Mouse (Mus musculus): ENCODE data around the gene Kdsr. TPM values are rescaled to one million over a fixed set of nuclear protein-coding genes. Genes with fewer than 3 reads are reported as not detected.
"Not testable (repeated sequence)": the region's sequence is repeated elsewhere in the genome, so short reads cannot be mapped to it uniquely, and the experiment has no call there.

Gene Kdsr
- total RNA-seq, 2 experiments from 2014 or later: 3.1 to 4.7 TPM

GRCm38 (mm10) chr1:106742980-106743379 lies 16.5 kb downstream of the Kdsr start:
- intact Hi-C loops (cut with DNase I): no loop called here
- DNase-seq: no peak

- DNase-seq: no peak
- intact Hi-C loops (cut with DNase I): no loop called here
Observed at GRCm38 (mm10) chr1:106740735-106741134, 18.8 kb downstream of the Kdsr start.

GRCm38 (mm10) chr1:106739810-106740209 lies 19.7 kb downstream of the Kdsr start:
- DNase-seq: no peak
- intact Hi-C loops (cut with DNase I): loop anchor here (5.0 kb wide), 1 partner anchor 313 kb away; no protein-coding TSS in a partner anchor

- DNase-seq: no peak
- intact Hi-C loops (cut with DNase I): loop anchor here (5.0 kb wide), 1 partner anchor 311 kb away; no protein-coding TSS in a partner anchor
Observed at GRCm38 (mm10) chr1:106738092-106738491, 21.4 kb downstream of the Kdsr start.

GRCm38 (mm10) chr1:106736211-106736610 lies 23.3 kb downstream of the Kdsr start:
- intact Hi-C loops (cut with DNase I): loop anchor here (5.0 kb wide), 1 partner anchor 309 kb away; no protein-coding TSS in a partner anchor
- no peak for DNase-seq

GRCm38 (mm10) chr1:106735586-106735985 lies 23.9 kb downstream of the Kdsr start:
- DNase-seq: no peak
- intact Hi-C loops (cut with DNase I): loop anchor here (5.0 kb wide), 1 partner anchor 308 kb away; no protein-coding TSS in a partner anchor

- intact Hi-C loops (cut with DNase I): no loop called here
- DNase-seq: no peak
Observed at GRCm38 (mm10) chr1:106722061-106722460, 37.5 kb downstream of the Kdsr start.

GRCm38 (mm10) chr1:106717736-106718135 lies 41.8 kb downstream of the Kdsr start:
- intact Hi-C loops (cut with DNase I): loop anchor here (2.0 to 5.0 kb wide), 3 partner anchors 175 to 290 kb away; no protein-coding TSS in a partner anchor
- DNase-seq: not testable (repeated sequence)

GRCm38 (mm10) chr1:106717071-106717601 lies 42.4 kb downstream of the Kdsr start:
- intact Hi-C loops (cut with DNase I): loop anchor here (2.0 to 5.0 kb wide), 3 partner anchors 174 to 290 kb away; no protein-coding TSS in a partner anchor
- DNase-seq: peak; percentile 59 to 67

- no peak for DNase-seq
- intact Hi-C loops (cut with DNase I): loop anchor here (2.0 to 5.0 kb wide), 3 partner anchors 173 to 289 kb away; no protein-coding TSS in a partner anchor
Observed at GRCm38 (mm10) chr1:106716141-106716540, 43.4 kb downstream of the Kdsr start.

GRCm38 (mm10) chr1:106715111-106716083 lies 44.1 kb downstream of the Kdsr start:
- intact Hi-C loops (cut with DNase I): loop anchor here (2.0 to 5.0 kb wide), 3 partner anchors 173 to 288 kb away; no protein-coding TSS in a partner anchor
- no peak for DNase-seq

GRCm38 (mm10) chr1:106714530-106714981 lies 45.0 kb downstream of the Kdsr start:
- peak in 1 of 2 experiments; percentile 24 for DNase-seq
- intact Hi-C loops (cut with DNase I): loop anchor here (5.0 kb wide), 1 partner anchor 82 kb away; no protein-coding TSS in a partner anchor

- DNase-seq: peak; percentile 56 to 71
- intact Hi-C loops (cut with DNase I): loop anchor here (5.0 kb wide), 1 partner anchor 82 kb away; no protein-coding TSS in a partner anchor
Observed at GRCm38 (mm10) chr1:106713621-106714529, 45.7 kb downstream of the Kdsr start, which contains the start of gene Bcl2. Gene Bcl2 (minus strand): TSS chr1:106714274.

GRCm38 (mm10) chr1:106712330-106712729 lies 47.2 kb downstream of the Kdsr start:
- intact Hi-C loops (cut with DNase I): loop anchor here (5.0 kb wide), 1 partner anchor 80 kb away; no protein-coding TSS in a partner anchor
- peak; percentile 33 to 40 for DNase-seq

- intact Hi-C loops (cut with DNase I): loop anchor here (5.0 kb wide), 1 partner anchor 79 kb away; no protein-coding TSS in a partner anchor
- DNase-seq: no peak
Observed at GRCm38 (mm10) chr1:106711356-106712125, 48.0 kb downstream of the Kdsr start.

- DNase-seq: no peak
- intact Hi-C loops (cut with DNase I): loop anchor here (5.0 kb wide), 1 partner anchor 78 kb away; no protein-coding TSS in a partner anchor
Observed at GRCm38 (mm10) chr1:106710202-106710601, 49.3 kb downstream of the Kdsr start.

GRCm38 (mm10) chr1:106707036-106707880 lies 52.3 kb downstream of the Kdsr start:
- intact Hi-C loops (cut with DNase I): no loop called here
- no peak for DNase-seq

- intact Hi-C loops (cut with DNase I): no loop called here
- no peak for DNase-seq
Observed at GRCm38 (mm10) chr1:106703183-106703582, 56.3 kb downstream of the Kdsr start.
